Mouse (Mus musculus) cerebellum, postnatal 4 days (tissue): Measurements from ENCODE around the gene Taf3.
A peak's percentile ranks its signal among the peaks of the same experiment; 100 is the strongest.

Experiments used
- DNase-seq, 2 experiments: peaks; one replicate each; pipeline ENCODE4 v3.0.0; 2022; ENCODE audit warnings: low spot score in 2 of 2, mixed read lengths in 1 of 2

The Taf3 gene

DNA sequence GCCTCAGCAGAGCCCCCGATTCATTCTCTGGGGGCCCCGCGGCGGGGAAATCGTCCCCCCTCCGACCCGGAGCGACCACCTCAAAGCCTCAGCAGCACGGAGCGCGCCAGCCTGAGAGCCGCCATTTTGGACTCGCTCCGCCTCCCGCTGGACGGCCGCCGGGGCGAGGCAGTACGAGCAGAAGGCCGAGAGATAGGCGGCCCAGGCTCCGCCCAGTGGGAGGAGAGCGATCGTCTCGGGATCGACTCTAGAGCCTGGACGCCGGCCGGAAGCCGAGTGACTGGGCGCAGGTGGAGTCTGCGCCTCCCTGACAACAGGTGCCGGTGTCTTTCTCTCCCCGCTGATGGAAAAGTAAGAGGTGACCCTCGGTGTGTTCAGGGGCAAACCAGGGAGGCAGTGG, at the start of gene Taf3:
Gene Taf3 (minus strand): TSS at position 136 of the 400 bp plus-strand sequence.
- DNase-seq = peak; percentile 81 to 92

DNA sequence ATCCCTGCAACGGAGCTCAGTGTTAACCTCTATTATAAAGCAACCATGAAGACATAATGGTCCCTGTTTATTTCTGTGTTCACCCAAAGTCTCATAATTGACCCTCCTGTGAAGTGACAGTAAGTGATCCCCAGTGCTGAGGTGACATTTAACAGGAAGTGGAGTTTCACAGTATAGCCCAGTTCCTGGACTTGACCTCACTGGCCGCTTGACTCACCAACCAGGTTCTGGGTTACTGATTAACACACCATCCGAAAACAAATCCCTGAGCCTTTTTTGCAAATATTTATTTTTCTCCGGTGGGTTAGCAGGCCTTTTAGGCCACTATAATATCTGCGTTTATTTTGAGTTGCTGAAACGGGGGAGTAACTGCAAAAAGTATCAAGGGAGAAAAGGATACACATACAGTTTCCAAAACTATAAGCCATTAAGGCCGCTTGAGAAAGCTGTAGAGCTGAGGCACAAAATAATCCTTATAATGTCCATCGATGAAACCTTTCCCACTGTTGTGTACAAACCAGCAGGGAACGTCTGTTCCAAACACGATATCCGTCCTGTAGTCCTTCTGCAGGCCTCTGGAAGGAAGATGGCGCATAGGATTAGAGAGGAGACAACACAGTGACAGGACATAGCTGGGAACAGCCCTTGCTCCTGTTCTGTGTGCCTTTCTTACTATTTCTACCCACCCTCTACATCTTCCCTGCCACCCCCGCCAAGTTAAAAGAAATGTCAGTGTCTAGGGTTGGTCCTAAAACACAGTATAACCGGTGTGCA, 46.1 kb upstream of the Taf3 start:
- DNase-seq = no peak

DNA sequence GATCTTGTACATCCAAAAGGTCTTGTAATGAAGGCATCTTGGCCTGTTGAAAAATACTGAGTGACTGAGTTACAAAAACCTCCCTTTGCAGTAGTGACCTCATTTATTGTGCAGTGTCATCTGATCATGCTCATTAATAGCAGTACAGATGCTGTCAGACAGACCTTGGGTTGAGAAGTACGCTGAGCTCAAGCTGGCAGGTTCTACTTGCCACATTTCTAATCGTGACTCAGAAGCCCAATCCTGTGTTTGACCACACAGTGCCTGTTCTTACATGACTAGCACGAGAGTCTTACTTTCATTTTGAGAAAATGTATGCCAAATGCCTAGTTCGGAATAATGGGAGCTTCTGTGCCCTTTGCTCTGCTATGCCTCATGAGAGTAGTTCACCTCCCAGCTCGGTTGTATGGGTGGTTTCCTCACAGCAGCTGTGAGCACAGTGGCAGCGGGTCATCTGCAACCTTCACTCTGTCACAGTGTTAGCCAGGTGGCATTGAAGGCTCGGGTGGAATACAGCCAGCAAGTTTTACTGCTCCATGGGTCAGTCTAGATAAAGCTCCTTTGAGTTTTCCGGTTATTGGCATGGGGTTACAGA, 39.0 kb upstream of the Taf3 start:
- no peak for DNase-seq

DNA sequence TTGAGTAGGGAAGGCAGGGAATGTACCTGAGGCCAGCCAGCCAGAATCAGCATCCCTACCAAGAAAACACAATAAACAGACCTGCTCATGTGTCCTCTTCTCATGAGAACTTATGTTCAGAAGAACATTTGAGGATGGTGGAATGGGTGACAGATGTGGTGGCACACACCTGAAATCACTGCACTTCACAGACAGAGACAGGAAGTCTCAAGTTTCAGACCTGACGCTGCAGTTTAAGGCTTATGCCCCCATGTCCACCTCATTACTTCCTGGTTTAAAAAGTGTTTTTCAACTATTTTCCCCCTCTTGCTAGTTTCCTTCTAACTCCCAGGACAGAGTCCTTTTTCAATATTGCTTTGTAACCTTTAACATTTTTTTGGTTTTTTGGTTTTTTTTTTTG, 34.3 kb upstream of the Taf3 start:
- DNase-seq = no peak

DNA sequence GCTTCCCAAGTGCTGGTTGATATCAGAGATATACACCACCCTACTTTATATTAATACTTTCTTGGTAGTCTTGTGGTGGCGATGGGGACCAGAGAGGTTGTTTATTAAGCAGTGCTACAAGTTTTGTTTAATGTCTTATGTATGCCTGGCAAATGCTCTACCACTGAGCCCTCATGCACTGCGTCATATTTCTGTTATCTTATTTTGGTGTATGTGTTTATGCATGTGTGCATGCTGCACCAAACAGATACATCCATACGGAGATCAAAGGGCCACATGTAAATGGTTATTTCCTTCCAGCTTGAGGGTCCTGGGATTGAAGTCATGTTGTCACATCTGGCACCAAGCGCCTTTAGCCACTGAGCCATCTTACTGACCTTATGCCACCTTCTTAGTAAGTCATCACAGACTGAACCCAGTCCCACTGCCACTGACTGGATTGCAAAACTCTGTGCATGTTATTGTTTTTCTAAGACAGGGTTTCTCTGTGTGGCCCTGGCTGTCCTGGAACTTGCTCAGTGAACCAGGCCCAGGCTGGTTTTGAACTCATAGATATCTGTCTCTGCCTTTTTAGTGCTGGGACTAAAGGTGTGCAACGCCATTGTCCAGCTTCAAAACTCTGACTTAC, 33.2 kb upstream of the Taf3 start:
- no peak for DNase-seq

DNA sequence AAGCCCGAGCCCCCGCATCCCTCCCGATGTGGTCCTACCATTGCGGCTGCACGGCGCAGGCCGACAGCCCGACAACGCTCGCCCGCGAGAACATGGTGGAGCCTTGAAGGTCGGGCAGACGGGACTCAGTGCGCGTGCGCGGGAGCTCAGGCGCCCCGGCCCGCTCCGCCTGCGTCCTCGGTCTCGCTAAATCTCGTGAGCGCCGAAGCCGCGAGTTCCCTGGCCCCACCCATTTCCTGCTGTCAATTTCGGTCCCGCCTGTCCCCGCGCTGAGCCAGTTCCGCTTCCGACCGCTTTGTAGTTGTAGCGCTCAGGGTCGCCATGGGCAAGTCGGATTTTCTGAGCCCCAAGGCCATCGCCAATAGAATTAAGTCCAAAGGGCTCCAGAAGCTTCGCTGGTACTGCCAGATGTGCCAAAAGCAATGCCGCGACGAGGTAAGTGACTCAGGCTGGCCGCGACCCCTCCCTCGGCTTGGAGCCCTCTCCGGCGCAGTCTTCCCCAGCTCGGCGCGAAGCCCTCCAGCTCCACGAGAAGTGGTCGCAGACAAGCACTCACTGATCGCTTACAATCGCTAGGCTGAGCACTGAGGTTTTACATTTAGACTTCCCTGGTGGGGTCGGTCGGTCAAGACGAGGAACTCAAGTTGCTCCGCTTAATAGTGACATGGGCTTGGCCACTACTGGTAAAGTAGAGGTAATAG, 32.1 kb upstream of the Taf3 start, which contains the start of the genes Atp5c1 and Kin:
Gene Atp5c1 (minus strand): TSS at position 201 of the 701 bp plus-strand sequence.
Gene Kin (plus strand): TSS at position 284 of the 701 bp plus-strand sequence.
- peak; percentile 92 to 96 for DNase-seq

DNA sequence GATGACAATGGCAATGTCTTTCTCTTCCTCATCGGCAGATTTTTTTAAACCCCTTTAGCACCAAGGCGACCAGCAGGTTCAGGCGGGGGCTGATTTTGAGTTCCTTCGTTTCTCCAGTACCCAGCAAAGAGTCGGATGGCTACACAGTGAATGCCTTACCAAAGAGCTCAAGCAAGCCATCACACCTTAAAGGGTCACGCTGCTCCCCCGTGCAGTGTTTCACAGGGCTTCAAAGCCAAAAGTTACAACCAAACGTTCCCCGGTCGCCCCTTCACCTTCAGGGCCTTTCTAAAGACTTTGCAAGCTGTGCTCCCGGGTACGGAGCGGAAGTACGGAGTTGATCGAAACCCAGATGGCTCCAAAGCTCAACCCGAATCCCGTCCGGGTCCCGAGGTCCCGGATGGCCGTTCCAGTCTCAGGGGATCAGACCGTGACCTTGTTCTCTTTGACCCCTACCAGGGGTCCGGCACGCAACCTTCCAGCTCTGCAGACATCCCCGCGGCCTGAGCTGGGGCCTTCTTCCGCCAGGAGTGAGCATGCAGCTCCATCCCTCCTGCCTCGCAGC, 31.4 kb upstream of the Taf3 start:
- no peak for DNase-seq

DNA sequence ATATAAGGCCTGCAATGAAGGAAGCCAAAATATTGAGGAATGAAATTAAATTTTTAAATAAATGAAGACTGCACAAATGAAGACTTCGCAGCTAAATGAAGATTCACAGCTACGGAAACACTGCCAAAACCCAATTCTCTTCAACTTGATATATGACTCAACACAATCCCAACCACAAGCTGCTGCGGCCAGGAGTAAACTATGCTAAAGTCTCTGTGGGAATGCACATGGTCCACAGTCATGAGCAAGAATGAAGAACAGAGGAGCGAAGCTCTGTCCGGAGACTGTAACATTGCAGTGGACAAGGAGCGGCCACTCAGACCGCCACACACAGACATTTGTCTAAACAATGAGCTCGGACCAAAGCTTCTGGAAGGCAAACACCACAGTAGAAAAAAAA, 28.3 kb upstream of the Taf3 start:
- no peak for DNase-seq

DNA sequence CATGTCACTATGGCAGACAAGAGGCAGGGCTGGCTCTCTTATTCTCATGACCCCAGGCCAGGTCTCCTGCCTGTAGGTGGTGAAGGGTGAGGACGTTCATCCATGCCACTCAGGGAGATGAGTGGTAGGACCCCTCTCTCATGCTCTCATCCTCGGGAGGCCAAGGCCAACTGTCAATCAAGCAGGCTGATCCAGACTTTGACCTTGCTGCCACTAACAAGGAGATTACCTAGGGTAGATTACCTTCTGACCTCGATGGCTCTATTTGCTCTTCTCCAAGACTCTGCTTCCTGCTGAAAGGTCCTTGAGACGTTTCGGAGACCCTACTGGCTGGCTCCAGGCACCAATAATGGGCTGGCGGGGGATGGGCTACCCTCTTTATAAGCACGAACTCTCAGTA, 26.1 kb upstream of the Taf3 start:
- no peak for DNase-seq

DNA sequence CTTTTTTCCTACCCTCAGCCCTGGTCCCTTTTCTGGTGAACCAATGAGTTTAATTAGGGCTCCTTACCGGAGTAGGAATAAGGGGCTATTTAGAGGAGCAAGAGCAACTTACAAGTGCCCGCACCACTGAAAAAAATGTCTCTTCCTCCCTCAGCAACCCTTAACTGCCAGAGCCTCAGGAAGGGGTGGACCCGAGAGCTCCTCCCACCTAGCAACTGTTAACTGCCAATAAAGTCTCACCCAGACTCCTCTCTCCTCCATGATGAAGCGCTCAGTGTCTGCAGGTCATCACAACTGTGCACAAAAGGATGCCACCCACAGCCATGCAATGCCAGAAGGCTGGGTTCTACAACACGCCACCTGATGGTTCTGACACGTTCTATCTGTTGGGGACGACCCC, 23.4 kb upstream of the Taf3 start:
- no peak for DNase-seq

DNA sequence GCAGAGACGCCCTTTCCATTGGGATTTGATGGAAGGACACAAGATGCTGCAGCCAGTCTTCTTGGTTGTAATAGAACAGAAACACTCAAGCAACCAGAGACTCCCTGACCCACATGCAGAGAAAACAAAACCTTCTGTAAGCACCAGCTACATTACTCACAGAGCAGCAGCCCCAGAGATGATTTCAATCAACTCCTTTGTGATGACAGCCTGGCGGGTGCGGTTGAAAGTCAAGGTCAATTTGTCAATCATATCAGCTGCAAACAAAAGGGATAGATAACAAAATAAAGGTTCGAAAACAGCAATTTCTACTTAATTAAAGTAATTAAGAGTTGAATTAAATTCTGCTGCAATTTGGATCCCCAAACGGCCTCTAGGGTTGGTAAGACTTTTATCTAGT, 10.4 kb upstream of the Taf3 start:
- no peak for DNase-seq

DNA sequence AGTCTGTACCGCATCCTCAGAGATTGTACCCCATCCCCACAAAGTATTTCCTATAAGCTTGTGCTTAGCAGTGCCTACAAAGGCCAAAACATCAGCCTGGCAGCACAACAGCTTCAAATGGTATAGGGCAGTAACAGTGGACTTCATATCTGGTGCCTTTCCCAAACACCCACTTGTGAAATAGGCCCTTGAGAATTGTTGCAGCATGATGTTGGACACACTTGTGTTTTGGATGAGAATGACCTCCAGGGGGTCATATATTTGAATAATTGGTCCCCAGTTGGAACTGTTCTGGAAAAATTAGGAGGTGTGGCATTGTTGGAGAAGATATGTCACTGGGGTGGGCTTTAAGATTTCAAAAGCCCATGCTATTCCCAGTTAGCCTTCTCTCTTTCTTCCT, 3.6 kb upstream of the Taf3 start:
- DNase-seq = no peak

DNA sequence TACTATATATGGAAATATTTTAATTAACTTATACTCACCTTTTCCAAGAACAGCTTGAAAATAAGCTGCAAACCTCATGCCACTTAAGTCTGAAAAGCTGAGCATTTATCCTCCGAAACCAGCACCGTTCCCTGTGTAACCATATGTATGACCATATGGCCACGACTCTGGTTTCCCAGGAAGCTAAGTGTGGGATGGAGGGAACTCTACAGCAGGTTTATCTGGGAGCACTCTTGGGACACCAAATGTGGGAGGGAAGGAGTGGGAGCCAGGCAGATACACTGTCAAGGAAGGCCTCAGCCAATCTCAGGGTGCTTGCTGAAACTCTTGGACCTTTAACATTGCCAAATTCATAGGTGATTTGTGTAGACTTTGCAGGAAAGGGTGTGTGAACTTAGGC, 2.5 kb upstream of the Taf3 start:
- no peak for DNase-seq

DNA sequence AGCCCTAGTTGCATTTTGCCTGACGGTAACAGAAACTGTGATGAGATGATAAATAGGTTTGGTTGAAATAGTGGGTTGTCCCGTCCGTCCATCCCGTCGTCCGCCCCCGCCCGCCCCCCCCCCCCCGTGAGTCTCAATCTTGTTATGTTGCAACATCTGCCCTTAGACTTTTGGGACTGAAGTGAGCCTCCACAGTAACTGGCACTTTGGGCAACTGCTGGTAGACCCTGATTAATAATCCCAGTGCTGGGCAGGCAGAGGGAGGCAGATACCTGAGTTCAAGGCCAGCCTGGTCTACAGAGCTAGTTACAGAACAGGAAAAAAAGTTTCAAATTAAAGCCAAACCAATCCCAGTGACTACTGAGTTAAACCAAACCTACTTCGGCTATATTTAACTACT, 1.1 kb upstream of the Taf3 start:
- no peak for DNase-seq

DNA sequence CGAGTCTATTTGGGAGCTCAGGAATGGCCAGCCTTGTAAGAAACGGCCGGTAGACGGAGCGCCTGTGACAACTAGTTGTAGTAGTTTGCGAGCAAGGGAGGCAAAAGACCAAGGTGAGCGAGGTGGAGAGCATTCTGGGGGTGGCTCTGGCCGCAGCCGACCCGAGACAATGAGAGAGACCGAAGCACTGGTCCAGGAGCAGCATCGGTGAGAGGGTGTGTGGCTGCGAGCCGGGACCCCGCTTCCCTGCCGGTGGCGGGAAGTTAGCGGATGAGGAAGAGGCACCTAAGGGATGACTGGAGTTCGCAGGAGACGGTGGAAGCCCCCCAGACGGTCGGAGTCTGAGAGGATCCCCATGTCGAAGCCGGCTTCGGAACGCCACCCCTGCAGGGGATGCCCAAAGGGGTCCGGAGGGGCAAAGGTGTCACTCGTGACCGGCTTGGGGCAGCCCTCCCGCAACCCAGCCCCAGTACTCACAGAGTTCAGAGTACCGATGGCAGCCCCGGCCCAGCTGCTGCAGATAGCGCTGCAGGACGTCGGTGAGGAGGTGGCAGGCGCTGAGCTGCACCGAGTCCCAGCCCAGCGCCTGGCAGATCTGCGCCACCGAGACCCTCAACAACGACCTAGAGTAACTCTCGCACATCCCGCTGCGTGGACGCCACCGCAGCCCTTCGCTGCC, 499 bp downstream of the Taf3 start:
- no peak for DNase-seq

DNA sequence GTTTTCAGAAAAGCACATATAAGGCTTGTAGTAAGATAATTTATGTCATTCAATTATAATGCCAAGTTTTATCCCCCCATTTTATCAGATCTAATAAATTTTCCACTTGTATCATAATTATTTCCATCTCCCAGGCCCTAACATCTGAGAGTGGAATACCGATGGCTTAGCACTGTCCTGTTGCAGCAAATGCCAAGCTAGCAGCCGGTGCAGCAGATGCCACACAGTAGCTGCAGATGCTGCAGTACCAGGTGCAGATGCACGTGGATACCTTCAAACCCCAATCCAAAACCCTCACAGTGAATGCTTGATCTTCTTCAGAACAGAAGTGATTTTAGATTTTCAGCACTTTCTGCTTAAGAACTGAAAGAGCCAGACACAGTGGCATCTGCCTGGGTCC, 13.4 kb downstream of the Taf3 start:
- no peak for DNase-seq

DNA sequence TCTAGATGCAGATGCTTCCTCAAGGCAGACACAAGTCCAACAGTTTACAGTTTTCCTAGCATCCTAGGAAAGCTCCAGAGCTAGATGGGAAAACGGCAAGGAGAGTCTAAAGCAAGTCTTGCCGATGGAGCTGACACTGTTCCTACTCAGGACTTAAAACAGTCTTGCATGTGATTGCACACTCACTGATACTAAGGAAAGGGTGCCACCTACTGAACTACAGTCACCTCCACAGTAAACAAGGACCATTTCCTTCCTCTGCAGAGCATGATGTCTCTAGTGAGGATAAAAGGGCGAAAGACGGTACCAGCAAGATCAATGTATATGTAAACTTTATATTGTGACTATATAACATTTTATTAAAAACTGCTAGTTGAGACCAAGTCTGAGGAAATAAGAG, 14.7 kb downstream of the Taf3 start:
- DNase-seq = no peak

DNA sequence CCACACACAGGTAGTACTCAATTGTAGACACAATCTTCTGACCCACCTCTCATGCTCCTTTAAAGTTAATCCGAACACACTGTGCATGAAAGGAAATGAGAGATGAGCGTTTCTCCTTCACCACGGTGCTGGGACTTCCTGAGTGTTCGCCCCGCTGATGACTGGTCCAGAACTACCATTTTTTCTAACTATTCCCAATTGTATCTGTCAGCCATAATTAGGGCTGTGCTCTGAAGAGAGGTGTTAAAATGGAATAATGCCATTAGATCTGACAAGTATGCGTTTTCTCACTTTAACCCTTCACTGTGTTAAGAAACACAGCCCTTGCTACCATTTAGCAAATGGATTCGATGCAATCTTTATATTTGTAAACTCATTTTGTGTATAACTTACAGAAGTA, 18.6 kb downstream of the Taf3 start:
- DNase-seq = no peak

DNA sequence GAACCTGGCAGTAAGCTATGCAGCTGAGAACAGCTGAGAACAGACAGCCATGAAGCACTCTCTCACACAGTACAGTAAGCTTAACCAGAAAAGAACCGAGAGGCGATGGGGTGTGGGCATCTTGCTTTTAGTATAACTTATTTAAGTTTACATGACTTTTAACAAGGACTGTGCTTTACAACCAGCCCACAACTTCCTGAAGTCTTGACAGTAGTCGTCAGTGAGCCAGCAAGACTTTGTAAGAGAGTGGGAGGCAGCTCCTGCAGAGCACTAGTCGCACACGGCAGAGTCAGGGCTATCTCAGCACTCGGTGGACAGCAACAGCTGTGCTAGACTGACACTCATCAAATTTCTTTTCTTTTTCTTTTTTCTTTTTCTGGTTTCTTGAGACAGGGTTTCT, 24.1 kb downstream of the Taf3 start:
- DNase-seq = no peak

DNA sequence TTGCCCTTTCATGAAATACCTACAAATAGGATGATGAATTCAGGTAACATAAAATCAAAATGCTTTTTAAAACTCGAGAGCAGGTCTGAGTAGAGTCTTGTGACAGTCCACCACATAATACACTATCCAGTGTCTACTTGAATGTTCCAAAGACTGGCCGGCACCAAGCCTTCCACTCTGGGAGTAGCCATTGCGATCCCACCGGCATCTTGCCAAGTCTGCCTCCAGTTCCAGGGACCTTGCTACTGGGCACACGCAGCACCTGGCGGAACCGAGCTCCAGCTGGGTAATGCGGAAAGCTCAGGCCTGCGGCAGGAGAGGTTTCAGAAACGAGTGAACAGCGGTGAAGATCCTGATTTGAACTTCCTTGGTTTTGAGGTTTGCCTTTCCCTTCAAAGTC, 27.1 kb downstream of the Taf3 start:
- no peak for DNase-seq

DNA sequence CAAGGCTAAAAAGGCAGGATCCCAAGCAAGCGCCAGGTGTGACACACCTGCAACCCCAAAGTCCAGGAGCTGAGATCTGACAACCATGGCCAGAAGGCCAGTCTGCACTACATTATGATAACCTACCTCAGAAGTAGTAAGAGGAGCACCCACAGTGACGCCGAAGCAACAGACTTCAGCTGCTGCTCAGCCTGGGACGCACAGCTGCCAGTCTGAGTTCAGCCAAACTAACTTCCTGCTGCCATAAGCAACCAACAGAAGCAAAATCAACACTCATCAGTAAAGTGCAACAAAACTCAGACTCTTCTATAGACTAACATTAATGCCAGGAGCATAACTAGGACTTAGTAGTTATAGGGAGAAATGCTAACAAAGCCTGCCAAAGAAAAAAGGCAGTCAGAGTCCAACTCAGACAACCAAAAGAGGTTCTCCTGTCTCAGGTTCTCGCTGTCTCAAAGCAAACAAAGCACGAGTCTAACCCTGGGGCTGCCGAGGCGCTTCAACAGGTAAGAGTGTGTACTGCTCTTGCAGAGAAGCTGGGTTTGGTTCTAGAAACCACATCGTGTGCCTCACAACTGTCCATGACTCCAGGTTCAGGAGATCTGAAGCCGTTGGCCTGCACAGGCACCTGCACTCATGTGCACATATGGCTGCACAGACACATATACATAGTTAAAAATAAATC, 33.3 kb downstream of the Taf3 start:
- DNase-seq = no peak
